Comparison of ENCODE assay signal across 23 mouse cellular contexts in genomic region chr12:99897846-99898245, GRCm38 (mm10). TPM values are rescaled to one million over a fixed set of nuclear protein-coding genes. Genes with fewer than 3 reads are reported as not detected.
DNase-seq lines count a peak whose midpoint lies in the region; ATAC-seq and TF ChIP-seq lines count a peak whose summit lies in the region.
"Had no signal": no experiment of that assay in that cellular context is flagged by ENCODE, and none has a peak within 500 bp of the region (broad histone marks: within the 10 kb centered on the region; RNA-seq: fewer than 3 reads in every experiment).

No protein-coding gene starts in this region.

- intact Hi-C loops in heart, postnatal 36 days (cut with DNase I): no loop called here

- no peak overlapping the region for H3K27ac ChIP-seq in heart, embryonic 10.5 days
- H3K27ac ChIP-seq in heart, embryonic 12.5 days (ENCODE audit: poor library complexity, severe bottlenecking): no peak overlapping the region
- no peak overlapping the region for H3K27ac ChIP-seq in midbrain, embryonic 11.5 days (ENCODE audit: low read depth, low read length)
- no peak overlapping the region for H3K27ac ChIP-seq in midbrain, embryonic 10.5 days (replicated peaks)
- peak overlapping the region; percentile 2; the same call in 1 of the 2 replicates for H3K27ac ChIP-seq in ES-Bruce4 (ENCODE audit: insufficient read depth, low read length)

- H3K36me3 ChIP-seq in heart, embryonic 10.5 days: peaks cover 44% of the 10 kb centered on the region
- peaks cover 67% of the 10 kb centered on the region for H3K36me3 ChIP-seq in heart, embryonic 12.5 days
- peaks cover 18% of the 10 kb centered on the region for H3K36me3 ChIP-seq in midbrain, embryonic 11.5 days (ENCODE audit: control insufficient read depth, insufficient read depth, low read length)
- peaks cover 87% of the 10 kb centered on the region for H3K36me3 ChIP-seq in midbrain, embryonic 10.5 days
- peaks cover 6% of the 10 kb centered on the region for H3K36me3 ChIP-seq in ES-Bruce4 (ENCODE audit: control insufficient read depth, insufficient read depth, low read length, poor library complexity, severe bottlenecking)

- no peaks in the 10 kb centered on the region for H3K27me3 ChIP-seq in heart, embryonic 10.5 days (ENCODE audit: insufficient read depth, poor library complexity, severe bottlenecking)
- H3K27me3 ChIP-seq in heart, embryonic 12.5 days (replicated peaks): no peaks in the 10 kb centered on the region
- no peaks in the 10 kb centered on the region for H3K27me3 ChIP-seq in midbrain, embryonic 11.5 days (ENCODE audit: control insufficient read depth, insufficient read depth, low read length)
- H3K27me3 ChIP-seq in midbrain, embryonic 10.5 days (ENCODE audit: low read depth, poor library complexity, severe bottlenecking): no peaks in the 10 kb centered on the region
- no peaks in the 10 kb centered on the region for H3K27me3 ChIP-seq in ES-Bruce4 (ENCODE audit: control insufficient read depth, insufficient read depth, low read length, poor library complexity, severe bottlenecking)
- H3K27me3 ChIP-seq: CH12.LX, Patski had no signal

- H3K4me3 ChIP-seq in heart, embryonic 10.5 days: no peak overlapping the region
- no peak overlapping the region for H3K4me3 ChIP-seq in heart, embryonic 12.5 days
- H3K4me3 ChIP-seq in midbrain, embryonic 11.5 days (ENCODE audit: low read depth, low read length): no peak overlapping the region
- no peak overlapping the region for H3K4me3 ChIP-seq in midbrain, embryonic 10.5 days
- H3K4me3 ChIP-seq in ES-Bruce4 (ENCODE audit: low read depth, low read length): no peak overlapping the region

- H3K4me1 ChIP-seq in heart, embryonic 10.5 days: no peaks in the 10 kb centered on the region
- peaks cover 9% of the 10 kb centered on the region for H3K4me1 ChIP-seq in heart, embryonic 12.5 days (replicated peaks)
- H3K4me1 ChIP-seq in midbrain, embryonic 11.5 days (ENCODE audit: control insufficient read depth, insufficient read depth, low read length): no peaks in the 10 kb centered on the region
- no peaks in the 10 kb centered on the region for H3K4me1 ChIP-seq in midbrain, embryonic 10.5 days
- no peaks in the 10 kb centered on the region for H3K4me1 ChIP-seq in ES-Bruce4 (ENCODE audit: control insufficient read depth, insufficient read depth, low read length)

- no peak for TF ChIP-seq CTCF in ES-Bruce4 (IDR thresholded peaks at IDR 0.05; ENCODE audit: low read depth, low read length)

- no peak for TF ChIP-seq EP300 in ES-Bruce4 (IDR thresholded peaks at IDR 0.05; ENCODE audit: insufficient read depth, low read depth, low read length)

- DNase-seq in heart, adult 11 months: peak; percentile 61
- no peak for DNase-seq in heart, postnatal 36 days
- peak; percentile 46 for DNase-seq in heart, embryonic 10.5 days (ENCODE audit: low spot score)
- DNase-seq in midbrain, embryonic 11.5 days (ENCODE audit: low spot score, missing footprints): peak; percentile 66
- no peak for DNase-seq in midbrain, embryonic 10.5 days (ENCODE audit: low spot score)
- no peak for DNase-seq in kidney, adult 8-10 months
- DNase-seq: adrenal gland, adult 2 months; adrenal gland, adult 8-10 months; adrenal gland, postnatal 10 days; adrenal gland, postnatal 14 days; adrenal gland, postnatal 25 days; adrenal gland, postnatal 36 days; B cell, adult 2 months; cerebellum, adult 11 months; cerebellum, adult 11-12 months; cerebellum, adult 18-20 months had no signal

- TF ChIP-seq POLR2A in ES-Bruce4 (IDR thresholded peaks at IDR 0.05; ENCODE audit: insufficient read depth, low read length): no peak

- no peak for ATAC-seq in heart, embryonic 12.5 days (ENCODE audit: insufficient number of reproducible peaks, low FRiP score)
- ATAC-seq in midbrain, embryonic 11.5 days (ENCODE audit: low FRiP score): no peak
- ATAC-seq: activated CD4-positive, CD25-positive, alpha-beta regulatory T cell, adult 4 months; CD4-positive, CD25-positive, alpha-beta regulatory T cell, adult 4 months; Patski had no signal

- no peak overlapping the region for H3K4me2 ChIP-seq in heart, embryonic 12.5 days
- H3K4me2 ChIP-seq in midbrain, embryonic 11.5 days: no peak overlapping the region

- 87% methylated on average over 4 of the region's 4 CpGs for WGBS in heart, embryonic 10.5 days
- 89% methylated on average over 4 of the region's 4 CpGs for WGBS in heart, embryonic 12.5 days
- 93% methylated on average over 4 of the region's 4 CpGs for WGBS in midbrain, embryonic 11.5 days
- WGBS in midbrain, embryonic 10.5 days: 93% methylated on average over 4 of the region's 4 CpGs

- H3K9me3 ChIP-seq in heart, embryonic 10.5 days: no peaks in the 10 kb centered on the region
- no peaks in the 10 kb centered on the region for H3K9me3 ChIP-seq in heart, embryonic 12.5 days (replicated peaks)
- no peaks in the 10 kb centered on the region for H3K9me3 ChIP-seq in midbrain, embryonic 11.5 days (ENCODE audit: control insufficient read depth, low read length)
- H3K9me3 ChIP-seq in midbrain, embryonic 10.5 days (replicated peaks): no peaks in the 10 kb centered on the region
- H3K9me3 ChIP-seq in ES-Bruce4 (replicated peaks; ENCODE audit: control insufficient read depth, insufficient read depth, low read length, poor library complexity, severe bottlenecking): no peaks in the 10 kb centered on the region
- H3K9me3 ChIP-seq: G1E had no signal

- no peak overlapping the region for H3K9ac ChIP-seq in heart, embryonic 12.5 days
- no peak overlapping the region for H3K9ac ChIP-seq in midbrain, embryonic 11.5 days (ENCODE audit: low read length)
- H3K9ac ChIP-seq in ES-Bruce4 (ENCODE audit: low read depth, poor library complexity, severe bottlenecking): no peak overlapping the region

RNA-seq across cellular contexts. Expression of gene Tdp1, which starts 13.5 kb away (rescaled TPM):
- total RNA-seq in heart, postnatal 36 days (2021): 10 to 100 TPM in 1 of 2 experiments, 1 to 10 TPM in 1; 8.6 to 10.1 TPM
- 42.0 and 51.3 TPM in 2 replicates for polyA plus RNA-seq in heart, embryonic 10.5 days (2016; fragmentation: Nextera tagmentation; extraction: Ambion mirVana)
- polyA plus RNA-seq in heart, embryonic 12.5 days (2016; fragmentation: Nextera tagmentation; extraction: Ambion mirVana): 29.9 and 32.6 TPM in 2 replicates
- 78.3 and 81.9 TPM in 2 replicates for polyA plus RNA-seq in midbrain, embryonic 11.5 days (2014; fragmentation: Nextera tagmentation; extraction: Ambion mirVana)
- 87.1 and 89.7 TPM in 2 replicates for polyA plus RNA-seq in midbrain, embryonic 10.5 days (2016; fragmentation: Nextera tagmentation; extraction: Ambion mirVana)
- polyA plus RNA-seq in ES-Bruce4 (2011; ENCODE audit: insufficient read depth, insufficient read length, low read depth, missing spikeins): 68.7 and 69.7 TPM in 2 replicates

RNA-seq across cellular contexts. Expression of gene Efcab11, which starts 13.6 kb away (rescaled TPM):
- not detected for total RNA-seq in heart, postnatal 36 days (2021)
- 10.1 and 12.6 TPM in 2 replicates for polyA plus RNA-seq in heart, embryonic 10.5 days (2016; fragmentation: Nextera tagmentation; extraction: Ambion mirVana)
- polyA plus RNA-seq in heart, embryonic 12.5 days (2016; fragmentation: Nextera tagmentation; extraction: Ambion mirVana): 10.0 and 11.8 TPM in 2 replicates
- 23.8 and 24.6 TPM in 2 replicates for polyA plus RNA-seq in midbrain, embryonic 11.5 days (2014; fragmentation: Nextera tagmentation; extraction: Ambion mirVana)
- polyA plus RNA-seq in midbrain, embryonic 10.5 days (2016; fragmentation: Nextera tagmentation; extraction: Ambion mirVana): 24.9 and 27.8 TPM in 2 replicates
- polyA plus RNA-seq in ES-Bruce4 (2011; ENCODE audit: insufficient read depth, insufficient read length, low read depth, missing spikeins): 8.4 and 12.2 TPM in 2 replicates

Comparison
In these comparisons a context has a peak if more than half of its experiments do, and no peak if none do; other contexts are left out.
1. DNase-seq: peak in heart, adult 11 months (single experiment), heart, embryonic 10.5 days (single experiment) and midbrain, embryonic 11.5 days (single experiment); none in heart, postnatal 36 days (0 of 2), midbrain, embryonic 10.5 days (single experiment) and kidney, adult 8-10 months (0 of 2).